Mouse (Mus musculus): Measurements from ENCODE around the gene Zfp428. TPM values are rescaled to one million over a fixed set of nuclear protein-coding genes. Genes with fewer than 3 reads are reported as not detected.

Gene Zfp428
- polyA plus RNA-seq, 1 experiment from 2014 or later: 37.7 TPM

DNA sequence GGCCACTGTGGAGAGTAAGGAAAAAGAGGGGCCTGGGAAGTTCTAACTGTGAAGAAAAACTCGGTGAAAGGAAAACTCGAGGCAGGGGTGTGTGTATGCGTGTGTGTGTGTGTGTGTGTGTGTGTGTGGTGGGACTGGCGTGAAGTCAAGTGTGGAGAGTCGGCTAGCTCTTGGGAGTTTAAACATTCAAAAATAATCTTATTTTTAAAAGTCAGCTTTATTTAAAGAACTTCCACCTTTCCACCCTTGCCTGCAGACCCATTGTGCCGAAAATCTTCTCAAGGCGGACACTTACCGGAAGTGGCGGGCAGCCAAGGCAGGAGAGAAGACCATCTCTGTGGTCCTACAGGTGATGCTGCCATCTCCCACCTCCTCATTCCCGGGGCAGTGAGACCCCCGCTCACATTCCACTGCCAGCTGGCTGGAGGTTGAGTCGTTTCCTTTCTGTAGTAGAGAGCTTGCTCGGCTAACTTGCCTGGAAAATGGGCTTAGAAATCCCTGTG, 40.8 kb downstream of the Zfp428 start:
- H3K4me2 ChIP-seq: peak overlapping the region; percentile 81
- H3K27me3 ChIP-seq (ENCODE audit: insufficient read depth, low read length): no peaks in the 10 kb centered on the region
- peaks cover 4% of the 10 kb centered on the region; the same call in 1 of the 2 replicates for H3K4me1 ChIP-seq (ENCODE audit: insufficient read depth)
- DNase-seq (no peak), ATAC-seq (ENCODE audit: insufficient read depth) (peak; percentile 7; the same call in 1 of the 2 replicates)
- no peaks in the 10 kb centered on the region for H3K9me3 ChIP-seq (ENCODE audit: low read depth, low read length)
- H3K36me3 ChIP-seq (ENCODE audit: insufficient read depth): peaks cover 40% of the 10 kb centered on the region
- 22% methylated on average over 13 of the region's 13 CpGs for WGBS
- H3K9ac ChIP-seq: peak overlapping the region; percentile 71
- TF ChIP-seq CTCF (IDR thresholded peaks at IDR 0.05; ENCODE audit: low read depth): no peak
- H3K27ac ChIP-seq (ENCODE audit: low read depth): peak overlapping the region; percentile 37; the same call in 1 of the 2 replicates
- peak overlapping the region; percentile 66 for H3K4me3 ChIP-seq (ENCODE audit: low read depth, low read length)

DNA sequence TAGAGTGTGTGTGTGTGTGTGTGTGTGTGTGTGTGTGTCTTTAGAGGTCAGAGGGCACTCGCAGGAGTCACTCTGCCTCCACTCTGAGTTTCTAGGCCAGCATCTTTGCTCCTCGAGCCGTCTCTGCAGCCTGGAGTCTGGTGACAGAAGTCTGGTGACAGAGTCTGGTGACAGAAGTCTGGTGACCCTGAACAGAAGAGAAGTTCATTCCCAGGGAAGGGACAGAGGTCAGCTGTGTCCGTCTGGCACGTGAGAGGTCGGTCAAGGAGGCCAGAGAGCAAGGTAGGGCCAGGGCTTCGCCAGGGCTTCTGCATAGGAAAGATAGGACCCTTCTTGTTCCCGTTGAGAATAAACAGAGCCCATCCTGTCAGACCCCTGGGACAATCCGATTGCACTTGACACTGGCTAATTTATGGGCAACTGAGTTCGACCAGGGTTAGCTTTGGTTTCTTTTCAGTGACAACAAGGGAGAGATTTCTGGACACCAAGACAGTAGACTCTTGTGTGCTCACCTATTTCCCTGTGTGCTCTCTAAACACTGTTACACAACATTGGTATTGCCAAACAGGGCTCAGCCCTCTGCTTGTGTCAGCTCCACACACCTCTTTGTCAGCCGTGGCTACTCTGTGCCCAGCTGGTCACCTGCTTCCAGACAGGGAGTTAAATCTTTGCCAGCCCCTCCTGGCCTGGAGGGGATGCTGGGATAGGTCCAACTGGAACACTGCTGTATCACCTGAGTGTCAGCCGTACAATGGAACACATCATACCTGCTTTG, 45.4 kb downstream of the Zfp428 start:
- no peak overlapping the region for H3K9ac ChIP-seq
- H3K36me3 ChIP-seq (ENCODE audit: insufficient read depth): peaks cover 67% of the 10 kb centered on the region
- TF ChIP-seq CTCF (IDR thresholded peaks at IDR 0.05; ENCODE audit: low read depth): no peak
- H3K4me3 ChIP-seq (ENCODE audit: low read depth, low read length): no peak overlapping the region
- 85% methylated on average over 12 of the region's 12 CpGs for WGBS
- no peak for ATAC-seq (ENCODE audit: insufficient read depth)
- no peak overlapping the region for H3K27ac ChIP-seq (ENCODE audit: low read depth)
- H3K27me3 ChIP-seq (ENCODE audit: insufficient read depth, low read length): no peaks in the 10 kb centered on the region
- peaks cover 4% of the 10 kb centered on the region; the same call in 1 of the 2 replicates for H3K4me1 ChIP-seq (ENCODE audit: insufficient read depth)
- H3K9me3 ChIP-seq (ENCODE audit: low read depth, low read length): no peaks in the 10 kb centered on the region
- H3K4me2 ChIP-seq: no peak overlapping the region
- no peak for DNase-seq

DNA sequence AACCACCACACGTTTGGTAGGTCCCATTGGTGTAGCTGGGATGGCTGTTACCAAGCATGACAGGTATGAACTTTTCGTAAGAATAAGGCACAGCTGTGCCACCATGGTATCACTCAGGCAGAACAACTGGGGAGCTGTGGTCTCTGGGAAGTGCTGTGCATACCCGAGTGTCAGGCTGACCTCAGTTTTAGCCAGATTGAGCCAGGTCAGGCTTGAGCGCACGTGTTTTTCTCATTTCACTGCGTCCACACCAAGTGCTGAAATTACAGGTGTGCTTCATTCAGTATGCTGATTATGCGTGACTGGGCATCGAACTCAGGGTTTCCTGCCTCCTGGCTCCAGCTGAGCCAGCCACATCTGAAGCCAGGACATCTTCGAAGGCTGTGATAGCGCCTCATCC, 49.0 kb downstream of the Zfp428 start:
- Histone ChIP-seq H3K4me2 (no peak overlapping the region), H3K27me3 (ENCODE audit: insufficient read depth, low read length) (no peaks in the 10 kb centered on the region), H3K4me3 (ENCODE audit: low read depth, low read length) (no peak overlapping the region), H3K4me1 (ENCODE audit: insufficient read depth) (no peaks in the 10 kb centered on the region), H3K27ac (ENCODE audit: low read depth) (no peak overlapping the region), H3K9ac (no peak overlapping the region), H3K9me3 (ENCODE audit: low read depth, low read length) (no peaks in the 10 kb centered on the region), H3K36me3 (ENCODE audit: insufficient read depth) (peaks cover 58% of the 10 kb centered on the region)
- DNase-seq: no peak
- no peak for TF ChIP-seq CTCF (IDR thresholded peaks at IDR 0.05; ENCODE audit: low read depth)
- WGBS: 90% methylated on average over 10 of the region's 10 CpGs
- no peak for ATAC-seq (ENCODE audit: insufficient read depth)

DNA sequence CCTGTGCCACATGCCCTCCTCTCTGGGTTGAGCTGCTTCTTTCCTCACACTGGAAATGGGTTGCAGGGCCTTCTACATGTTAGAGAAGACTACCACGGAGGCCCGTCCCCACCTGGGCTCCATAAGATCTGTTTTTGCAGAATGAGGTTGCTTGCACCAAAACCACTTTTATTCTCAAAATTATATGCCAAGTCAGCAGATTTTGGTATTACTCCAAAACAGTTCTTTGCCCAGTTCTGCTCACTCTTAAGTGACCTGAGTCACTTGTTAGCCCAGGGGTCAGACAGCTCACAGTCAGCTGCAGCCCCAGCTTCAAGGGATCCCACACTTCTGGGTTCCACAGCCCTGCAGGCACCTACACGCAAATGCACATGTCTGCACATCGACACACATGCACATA, 54.6 kb downstream of the Zfp428 start:
- Histone ChIP-seq H3K4me2 (no peak overlapping the region), H3K9ac (no peak overlapping the region), H3K36me3 (ENCODE audit: insufficient read depth) (peaks cover 63% of the 10 kb centered on the region), H3K4me3 (ENCODE audit: low read depth, low read length) (no peak overlapping the region), H3K27ac (ENCODE audit: low read depth) (no peak overlapping the region), H3K4me1 (ENCODE audit: insufficient read depth) (no peaks in the 10 kb centered on the region), H3K9me3 (ENCODE audit: low read depth, low read length) (no peaks in the 10 kb centered on the region), H3K27me3 (ENCODE audit: insufficient read depth, low read length) (no peaks in the 10 kb centered on the region)
- no peak for ATAC-seq (ENCODE audit: insufficient read depth)
- no peak for TF ChIP-seq CTCF (IDR thresholded peaks at IDR 0.05; ENCODE audit: low read depth)
- no peak for DNase-seq
- 86% methylated on average over 4 of the region's 4 CpGs for WGBS

DNA sequence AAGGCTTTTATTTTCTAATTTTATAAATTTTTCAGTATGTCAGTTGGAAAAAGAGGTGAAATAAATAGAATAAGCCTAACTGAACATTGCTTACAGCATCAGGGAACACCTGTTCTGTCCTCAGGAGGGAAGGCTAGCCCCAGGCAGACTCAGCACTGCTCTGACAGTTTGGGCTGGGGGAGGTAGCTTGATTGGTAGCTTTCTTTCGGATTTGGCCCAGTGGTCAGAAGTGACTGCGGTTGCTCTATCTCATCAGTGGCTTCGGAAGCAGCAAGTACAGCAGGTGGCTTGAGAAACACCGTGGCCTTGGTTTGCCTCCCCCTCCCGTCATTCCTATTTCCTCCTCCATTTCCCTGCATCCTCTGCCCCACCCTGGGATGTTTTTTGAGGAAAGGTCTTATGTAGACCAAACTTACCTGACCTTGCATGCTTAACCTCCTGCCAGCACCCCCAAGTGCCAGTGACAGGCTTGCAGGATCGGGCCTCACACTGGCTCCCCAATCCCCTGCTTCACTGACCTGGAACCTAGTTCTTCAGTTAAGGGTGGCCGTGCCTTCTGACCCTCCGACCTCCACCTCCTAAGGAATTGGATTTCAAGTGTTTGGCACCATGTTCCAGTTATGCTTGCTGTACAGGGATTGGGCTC, 56.5 kb downstream of the Zfp428 start:
- whole genome bisulfite sequencing: 81% methylated on average over 8 of the region's 8 CpGs
- DNase-seq (no peak), ATAC-seq (ENCODE audit: insufficient read depth) (no peak)
- no peak overlapping the region for H3K4me3 ChIP-seq (ENCODE audit: low read depth, low read length)
- H3K27ac ChIP-seq (ENCODE audit: low read depth): no peak overlapping the region
- no peaks in the 10 kb centered on the region for H3K9me3 ChIP-seq (ENCODE audit: low read depth, low read length)
- no peaks in the 10 kb centered on the region for H3K4me1 ChIP-seq (ENCODE audit: insufficient read depth)
- peaks cover 77% of the 10 kb centered on the region for H3K36me3 ChIP-seq (ENCODE audit: insufficient read depth)
- H3K4me2 ChIP-seq: no peak overlapping the region
- no peak overlapping the region for H3K9ac ChIP-seq
- no peaks in the 10 kb centered on the region for H3K27me3 ChIP-seq (ENCODE audit: insufficient read depth, low read length)
- no peak for TF ChIP-seq CTCF (IDR thresholded peaks at IDR 0.05; ENCODE audit: low read depth)

DNA sequence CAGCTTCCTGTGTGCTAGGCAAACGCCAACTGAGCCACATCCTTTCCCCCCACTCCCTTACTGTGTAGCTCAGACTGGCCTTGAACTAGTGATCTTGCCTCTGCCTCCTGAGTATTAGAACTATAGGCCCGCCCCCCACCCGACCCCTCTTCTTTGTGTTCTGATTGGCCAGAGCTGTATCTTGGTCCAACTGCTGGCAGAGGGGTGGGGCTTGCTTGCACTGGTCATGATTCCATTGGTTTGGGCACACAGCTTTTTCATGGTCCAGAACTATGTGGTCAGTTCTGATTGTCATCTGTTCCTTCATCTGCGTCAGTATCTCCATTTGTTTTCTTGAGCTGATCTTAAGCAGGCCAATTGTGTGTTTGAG, 57.0 kb downstream of the Zfp428 start:
- TF ChIP-seq CTCF (IDR thresholded peaks at IDR 0.05; ENCODE audit: low read depth): no peak
- Histone ChIP-seq H3K36me3 (ENCODE audit: insufficient read depth) (peaks cover 82% of the 10 kb centered on the region), H3K9ac (no peak overlapping the region), H3K4me2 (no peak overlapping the region), H3K4me1 (ENCODE audit: insufficient read depth) (no peaks in the 10 kb centered on the region), H3K27ac (ENCODE audit: low read depth) (no peak overlapping the region), H3K27me3 (ENCODE audit: insufficient read depth, low read length) (no peaks in the 10 kb centered on the region), H3K4me3 (ENCODE audit: low read depth, low read length) (no peak overlapping the region), H3K9me3 (ENCODE audit: low read depth, low read length) (no peaks in the 10 kb centered on the region)
- 74% methylated on average over 4 of the region's 4 CpGs for WGBS
- DNase-seq (no peak), ATAC-seq (ENCODE audit: insufficient read depth) (no peak)

DNA sequence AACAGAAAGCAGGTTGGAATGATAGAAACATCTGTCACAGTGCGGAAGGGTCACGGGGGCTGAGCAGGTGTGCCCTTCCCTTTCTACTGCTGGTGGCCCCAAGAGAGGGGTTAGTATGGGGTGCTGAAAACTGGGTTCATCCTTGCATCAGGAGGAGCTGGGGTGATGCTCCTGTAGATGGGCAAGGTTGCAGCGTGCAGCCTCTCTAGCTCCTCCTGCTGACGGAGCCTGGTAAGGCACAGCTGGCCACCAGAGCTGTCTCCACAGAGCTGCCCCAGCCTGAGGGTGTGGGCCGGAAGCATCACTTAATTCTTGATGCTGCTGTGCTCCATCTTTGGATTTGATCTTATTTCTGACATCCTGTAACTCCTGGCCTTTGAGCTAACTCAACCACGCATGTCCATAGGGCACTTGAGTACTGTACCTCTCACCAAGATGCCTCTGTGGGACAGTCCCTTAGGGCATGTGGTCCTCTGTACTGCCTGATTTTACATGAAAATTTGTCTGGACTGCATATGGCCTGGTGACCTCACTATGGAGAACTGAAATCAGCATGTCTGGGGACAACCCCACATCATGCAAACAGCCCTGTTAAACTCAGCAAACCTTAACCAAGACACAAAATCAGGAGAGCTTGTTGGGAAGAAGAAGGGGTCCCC, 57.9 kb downstream of the Zfp428 start:
- H3K9me3 ChIP-seq (ENCODE audit: low read depth, low read length): no peaks in the 10 kb centered on the region
- peak; percentile 82 for TF ChIP-seq CTCF (IDR thresholded peaks at IDR 0.05; ENCODE audit: low read depth)
- no peak overlapping the region for H3K4me3 ChIP-seq (ENCODE audit: low read depth, low read length)
- H3K4me1 ChIP-seq (ENCODE audit: insufficient read depth): no peaks in the 10 kb centered on the region
- H3K4me2 ChIP-seq: no peak overlapping the region
- H3K36me3 ChIP-seq (ENCODE audit: insufficient read depth): peaks cover 87% of the 10 kb centered on the region
- H3K27ac ChIP-seq (ENCODE audit: low read depth): no peak overlapping the region
- no peaks in the 10 kb centered on the region for H3K27me3 ChIP-seq (ENCODE audit: insufficient read depth, low read length)
- 63% methylated on average over 6 of the region's 6 CpGs for WGBS
- ATAC-seq (ENCODE audit: insufficient read depth): peak; percentile 39; the same call in 1 of the 2 replicates
- H3K9ac ChIP-seq: no peak overlapping the region
- peak; percentile 79 for DNase-seq

Other genes starting within 250 kb of the Zfp428 start
- gene Zfp93, start 236.6 kb upstream of the Zfp428 start, polyA plus RNA-seq (2014; fragmentation: Nextera tagmentation; extraction: Ambion mirVana): 8.4 and 8.6 TPM in 2 replicates
- 32.1 and 32.4 TPM in 2 replicates for gene Zfp61, start 205.8 kb upstream of the Zfp428 start, polyA plus RNA-seq (2014; fragmentation: Nextera tagmentation; extraction: Ambion mirVana)
- 8.6 and 9.8 TPM in 2 replicates for gene Zfp94, start 190.3 kb upstream of the Zfp428 start, polyA plus RNA-seq (2014; fragmentation: Nextera tagmentation; extraction: Ambion mirVana)
- gene Tescl, start 173.1 kb upstream of the Zfp428 start, polyA plus RNA-seq (2014; fragmentation: Nextera tagmentation; extraction: Ambion mirVana): not detected in 2 replicates
- gene Lypd5, start 157.8 kb upstream of the Zfp428 start, polyA plus RNA-seq (2014; fragmentation: Nextera tagmentation; extraction: Ambion mirVana): not detected in 2 replicates
- 1.6 and 1.7 TPM in 2 replicates for gene Kcnn4, start 136.7 kb upstream of the Zfp428 start, polyA plus RNA-seq (2014; fragmentation: Nextera tagmentation; extraction: Ambion mirVana)
- gene Smg9, start 107.4 kb upstream of the Zfp428 start, polyA plus RNA-seq (2014; fragmentation: Nextera tagmentation; extraction: Ambion mirVana): 21.5 and 24.5 TPM in 2 replicates
- 0.14 TPM in 1 of 2 replicates, not detected in the other for gene Irgc1, start 54.7 kb upstream of the Zfp428 start, polyA plus RNA-seq (2014; fragmentation: Nextera tagmentation; extraction: Ambion mirVana)
- 18.1 and 20.2 TPM in 2 replicates for gene Plaur, start 44.5 kb upstream of the Zfp428 start, polyA plus RNA-seq (2014; fragmentation: Nextera tagmentation; extraction: Ambion mirVana)
- gene Cadm4, start 25.0 kb upstream of the Zfp428 start, polyA plus RNA-seq (2014; fragmentation: Nextera tagmentation; extraction: Ambion mirVana): 0.34 and 0.72 TPM in 2 replicates
- 0.32 and 0.47 TPM in 2 replicates for gene AC161166.1, start 5.4 kb downstream of the Zfp428 start, polyA plus RNA-seq (2014; fragmentation: Nextera tagmentation; extraction: Ambion mirVana)
- gene Irgq, start 23.7 kb downstream of the Zfp428 start, polyA plus RNA-seq (2014; fragmentation: Nextera tagmentation; extraction: Ambion mirVana): 8.0 and 9.3 TPM in 2 replicates
- not detected in 2 replicates for gene Pinlyp, start 39.1 kb downstream of the Zfp428 start, polyA plus RNA-seq (2014; fragmentation: Nextera tagmentation; extraction: Ambion mirVana)
- gene Xrcc1, start 39.3 kb downstream of the Zfp428 start, polyA plus RNA-seq (2014; fragmentation: Nextera tagmentation; extraction: Ambion mirVana): 96.6 and 121 TPM in 2 replicates
- gene Ethe1, start 80.5 kb downstream of the Zfp428 start, polyA plus RNA-seq (2014; fragmentation: Nextera tagmentation; extraction: Ambion mirVana): 26.5 and 26.7 TPM in 2 replicates
- 2.6 and 2.9 TPM in 2 replicates for gene Zfp575, start 80.6 kb downstream of the Zfp428 start, polyA plus RNA-seq (2014; fragmentation: Nextera tagmentation; extraction: Ambion mirVana)
- 0.14 and 0.33 TPM in 2 replicates for gene Phldb3, start 103.8 kb downstream of the Zfp428 start, polyA plus RNA-seq (2014; fragmentation: Nextera tagmentation; extraction: Ambion mirVana)
- 0.14 TPM in 1 of 2 replicates, not detected in the other for gene Lypd3, start 129.5 kb downstream of the Zfp428 start, polyA plus RNA-seq (2014; fragmentation: Nextera tagmentation; extraction: Ambion mirVana)
- gene Tex101, start 169.7 kb downstream of the Zfp428 start, polyA plus RNA-seq (2014; fragmentation: Nextera tagmentation; extraction: Ambion mirVana): not detected in 2 replicates
- gene BC049730, start 202.2 kb downstream of the Zfp428 start, polyA plus RNA-seq (2014; fragmentation: Nextera tagmentation; extraction: Ambion mirVana): not detected in 2 replicates
- gene Gm4763, start 219.9 kb downstream of the Zfp428 start, polyA plus RNA-seq (2014; fragmentation: Nextera tagmentation; extraction: Ambion mirVana): not detected in 2 replicates

Data from lung, embryonic 14.5 days (tissue).